Mouse (Mus musculus): ENCODE measurements around the gene Spon1. TPM values are rescaled to one million over a fixed set of nuclear protein-coding genes. Genes with fewer than 3 reads are reported as not detected.

Spon1 gene
- polyA plus RNA-seq, 1 experiment from 2014 or later = 13.9 TPM

DNA sequence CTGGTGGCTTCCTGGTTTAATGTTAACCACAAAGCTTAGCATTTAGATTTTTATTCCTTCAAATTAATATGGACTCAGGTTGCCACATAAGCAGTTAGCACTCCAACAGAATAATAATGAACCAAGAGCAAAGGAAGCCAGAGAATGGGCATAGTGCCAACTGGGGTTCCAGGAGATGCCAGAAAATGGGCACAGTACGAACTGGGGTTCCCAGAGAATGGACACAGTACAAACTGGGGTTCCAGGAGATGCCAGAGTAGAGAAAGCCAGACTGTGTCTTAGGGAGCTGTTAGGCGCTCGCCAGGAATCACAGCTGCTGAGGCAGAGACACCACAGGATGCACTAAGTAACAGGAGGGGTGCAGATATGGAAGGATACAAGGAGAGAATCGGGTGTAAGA is 271.4 kb downstream of the Spon1 start:
- Histone ChIP-seq H3K9ac (ENCODE audit: low read length) (no peak overlapping the region), H3K4me3 (ENCODE audit: low read length) (no peak overlapping the region), H3K27me3 (ENCODE audit: control insufficient read depth, insufficient read depth, low read depth, low read length) (no peaks in the 10 kb centered on the region), H3K9me3 (ENCODE audit: control insufficient read depth, low read length) (no peaks in the 10 kb centered on the region), H3K36me3 (ENCODE audit: control insufficient read depth, insufficient read depth, low read length) (no peaks in the 10 kb centered on the region; the same call in 1 of the 2 replicates), H3K27ac (ENCODE audit: low read length) (no peak overlapping the region), H3K4me2 (ENCODE audit: low read depth, low read length) (no peak overlapping the region), H3K4me1 (replicated peaks; ENCODE audit: control insufficient read depth, insufficient read depth, low read length) (no peaks in the 10 kb centered on the region)
- WGBS = 72% methylated on average over 4 of the region's 4 CpGs
- no peak for ATAC-seq (ENCODE audit: low read depth)

DNA sequence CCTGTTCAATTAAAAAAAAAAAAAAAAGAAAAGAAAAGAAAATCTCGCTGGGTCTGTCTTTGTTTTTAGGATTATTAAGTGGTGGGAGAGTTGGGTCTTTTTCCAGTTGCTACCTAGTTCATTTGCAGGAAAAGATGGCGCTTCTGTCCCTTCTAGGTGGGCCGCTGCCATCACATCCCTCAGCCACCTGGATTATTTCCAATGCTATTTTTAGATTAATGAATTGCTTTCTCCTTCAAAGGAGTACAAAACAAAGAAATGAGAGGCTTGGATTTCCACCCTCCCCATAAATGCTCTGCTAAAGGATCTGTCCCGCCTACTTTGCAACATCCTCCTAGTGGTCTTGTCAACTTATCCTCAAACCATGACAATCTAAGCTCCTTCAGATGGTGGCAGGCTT is 275.6 kb downstream of the Spon1 start:
- Histone ChIP-seq H3K4me1 (replicated peaks; ENCODE audit: control insufficient read depth, insufficient read depth, low read length) (peaks cover 10% of the 10 kb centered on the region), H3K9ac (ENCODE audit: low read length) (no peak overlapping the region), H3K4me2 (ENCODE audit: low read depth, low read length) (no peak overlapping the region), H3K27ac (ENCODE audit: low read length) (no peak overlapping the region), H3K4me3 (ENCODE audit: low read length) (no peak overlapping the region), H3K27me3 (ENCODE audit: control insufficient read depth, insufficient read depth, low read depth, low read length) (no peaks in the 10 kb centered on the region), H3K36me3 (ENCODE audit: control insufficient read depth, insufficient read depth, low read length) (no peaks in the 10 kb centered on the region; the same call in none of the 2 replicates), H3K9me3 (ENCODE audit: control insufficient read depth, low read length) (no peaks in the 10 kb centered on the region)
- WGBS = 81% methylated on average over 4 of the region's 4 CpGs
- no peak for ATAC-seq (ENCODE audit: low read depth)

DNA sequence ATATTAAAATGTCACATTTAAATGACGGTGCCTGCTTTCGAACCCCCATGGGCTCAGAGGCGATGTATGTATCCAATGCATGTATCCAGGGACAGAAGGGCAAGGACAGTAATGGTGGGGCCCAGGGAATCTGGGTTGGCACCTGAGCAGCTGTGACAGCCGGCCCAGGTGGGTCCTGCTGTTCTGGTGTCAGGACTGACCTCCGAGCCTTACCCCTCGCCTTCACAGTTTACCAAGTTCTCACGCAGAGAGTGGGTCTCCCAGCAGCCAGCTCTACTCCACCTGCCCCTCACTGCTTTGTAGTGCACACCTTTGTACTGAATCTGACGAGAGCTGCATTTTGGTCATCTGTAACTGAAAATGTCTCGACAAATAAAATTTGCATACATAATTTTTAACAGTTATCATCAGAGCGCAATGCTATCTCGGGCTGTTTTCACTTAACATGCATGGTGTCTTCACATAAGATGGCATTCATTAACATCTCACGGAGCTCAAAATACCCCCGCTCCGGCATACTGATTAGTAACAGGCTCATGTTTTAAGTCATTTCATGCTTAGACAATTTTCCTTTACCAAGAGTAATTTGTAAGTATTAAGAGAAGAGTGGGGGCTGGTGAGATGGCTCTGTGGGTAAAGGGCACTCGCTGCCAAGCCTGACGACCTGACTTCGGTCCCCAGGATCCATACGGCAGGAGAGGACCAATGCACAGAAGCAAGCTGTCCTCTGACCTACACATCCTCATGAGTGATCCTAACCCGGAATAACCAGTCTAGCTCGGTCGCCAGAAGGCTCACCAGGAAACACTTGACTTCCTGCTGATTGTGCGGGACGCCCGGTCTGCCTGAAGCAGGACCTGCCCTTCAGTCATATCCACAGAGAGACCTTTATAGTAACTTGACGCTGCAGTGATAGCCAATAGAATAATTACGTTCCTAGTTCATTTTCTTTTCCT is 277.5 kb downstream of the Spon1 start:
- Histone ChIP-seq H3K4me1 (replicated peaks; ENCODE audit: control insufficient read depth, insufficient read depth, low read length) (peaks cover 10% of the 10 kb centered on the region), H3K9ac (ENCODE audit: low read length) (no peak overlapping the region), H3K4me2 (ENCODE audit: low read depth, low read length) (no peak overlapping the region), H3K27me3 (ENCODE audit: control insufficient read depth, insufficient read depth, low read depth, low read length) (no peaks in the 10 kb centered on the region), H3K9me3 (ENCODE audit: control insufficient read depth, low read length) (no peaks in the 10 kb centered on the region), H3K27ac (ENCODE audit: low read length) (no peak overlapping the region), H3K4me3 (ENCODE audit: low read length) (no peak overlapping the region), H3K36me3 (ENCODE audit: control insufficient read depth, insufficient read depth, low read length) (no peaks in the 10 kb centered on the region; the same call in none of the 2 replicates)
- ATAC-seq (ENCODE audit: low read depth) = peak; percentile 72
- 69% methylated on average over 26 of the region's 26 CpGs for WGBS

DNA sequence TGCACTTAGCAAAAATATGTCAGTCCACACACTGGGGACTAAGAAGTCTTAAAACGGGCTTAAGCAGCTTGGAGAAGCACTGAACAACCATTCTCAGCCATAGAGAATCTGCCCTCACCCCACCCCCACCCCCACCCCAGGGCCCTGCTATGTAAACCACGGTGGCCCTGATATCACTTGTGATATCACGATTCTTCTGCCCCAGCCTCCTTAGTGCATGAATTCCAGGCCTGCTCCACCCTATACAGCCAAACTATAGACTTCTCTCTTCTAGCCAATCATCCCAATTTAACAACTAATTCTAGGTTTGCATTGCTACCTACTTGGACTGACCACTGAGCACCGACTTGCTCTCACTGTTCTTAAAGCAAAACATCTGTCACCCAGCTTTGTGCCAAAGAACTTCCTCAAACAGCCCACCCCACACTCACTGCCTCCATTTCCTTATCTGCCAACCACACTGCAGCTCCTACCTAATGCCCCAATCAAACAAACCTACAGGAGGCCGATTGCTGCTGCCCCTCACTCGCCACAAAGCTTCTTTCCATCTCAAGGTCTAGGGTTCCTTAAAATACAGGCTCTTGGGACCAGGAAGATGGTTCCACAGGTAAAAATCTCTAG is 278.2 kb downstream of the Spon1 start:
- WGBS = 42% methylated on average over 6 of the region's 6 CpGs
- ATAC-seq (ENCODE audit: low read depth) = 0 out of 2 replicates have a peak, but pooled peaks have one; percentile 5
- Histone ChIP-seq H3K4me3 (ENCODE audit: low read length) (no peak overlapping the region), H3K27ac (ENCODE audit: low read length) (no peak overlapping the region), H3K36me3 (ENCODE audit: control insufficient read depth, insufficient read depth, low read length) (no peaks in the 10 kb centered on the region; the same call in none of the 2 replicates), H3K27me3 (ENCODE audit: control insufficient read depth, insufficient read depth, low read depth, low read length) (no peaks in the 10 kb centered on the region), H3K9me3 (ENCODE audit: control insufficient read depth, low read length) (no peaks in the 10 kb centered on the region), H3K4me1 (replicated peaks; ENCODE audit: control insufficient read depth, insufficient read depth, low read length) (peaks cover 10% of the 10 kb centered on the region), H3K4me2 (ENCODE audit: low read depth, low read length) (no peak overlapping the region), H3K9ac (ENCODE audit: low read length) (no peak overlapping the region)

DNA sequence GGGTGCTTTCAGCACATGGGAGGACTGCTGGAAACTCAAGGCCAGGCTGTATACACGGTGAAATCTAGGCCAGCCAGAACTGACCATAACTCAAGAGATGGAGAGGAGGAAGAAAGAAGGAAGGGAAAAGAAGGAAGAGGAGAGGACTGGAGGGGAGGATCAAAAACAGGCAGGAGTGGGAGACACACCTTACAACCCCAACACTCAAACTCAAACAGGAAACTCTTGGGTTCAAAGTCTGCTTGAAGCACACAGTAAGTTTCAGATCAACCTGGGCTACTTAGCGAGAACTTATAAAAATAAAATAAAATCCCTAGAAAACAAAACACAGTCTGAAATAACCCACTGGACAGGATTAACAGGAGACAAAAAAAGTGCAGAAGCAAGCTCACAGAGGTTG is 280.0 kb downstream of the Spon1 start:
- H3K27me3 ChIP-seq (ENCODE audit: control insufficient read depth, insufficient read depth, low read depth, low read length) = no peaks in the 10 kb centered on the region
- no peak for ATAC-seq (ENCODE audit: low read depth)
- H3K9ac ChIP-seq (ENCODE audit: low read length) = no peak overlapping the region
- 70% methylated on average over 2 of the region's 2 CpGs for WGBS
- H3K9me3 ChIP-seq (ENCODE audit: control insufficient read depth, low read length) = no peaks in the 10 kb centered on the region
- peaks cover 10% of the 10 kb centered on the region for H3K4me1 ChIP-seq (replicated peaks; ENCODE audit: control insufficient read depth, insufficient read depth, low read length)
- H3K4me2 ChIP-seq (ENCODE audit: low read depth, low read length) = no peak overlapping the region
- H3K27ac ChIP-seq (ENCODE audit: low read length) = no peak overlapping the region
- no peak overlapping the region for H3K4me3 ChIP-seq (ENCODE audit: low read length)
- H3K36me3 ChIP-seq (ENCODE audit: control insufficient read depth, insufficient read depth, low read length) = no peaks in the 10 kb centered on the region; the same call in none of the 2 replicates

DNA sequence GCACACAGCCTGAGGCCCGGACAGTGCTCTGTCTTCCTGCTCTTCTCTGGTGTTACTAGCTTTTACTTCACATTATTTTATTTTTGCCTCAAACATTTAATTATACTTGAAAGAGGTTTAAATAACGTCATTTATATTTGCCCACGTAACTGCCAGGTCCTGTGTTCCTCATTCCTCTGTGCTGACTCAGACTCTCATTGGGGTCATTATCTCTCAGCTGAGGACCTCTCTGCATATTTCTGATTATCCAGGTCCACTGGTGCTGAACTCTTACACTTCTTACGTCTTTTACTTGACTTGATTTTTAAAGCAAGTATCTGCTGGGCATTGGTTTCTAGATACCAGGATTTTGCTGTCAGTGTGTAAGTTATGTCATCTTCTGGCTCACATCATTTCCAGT is 287.9 kb downstream of the Spon1 start:
- 44% methylated on average over 4 of the region's 4 CpGs for WGBS
- H3K9ac ChIP-seq (ENCODE audit: low read length) = no peak overlapping the region
- H3K4me3 ChIP-seq (ENCODE audit: low read length) = no peak overlapping the region
- H3K36me3 ChIP-seq (ENCODE audit: control insufficient read depth, insufficient read depth, low read length) = no peaks in the 10 kb centered on the region; the same call in none of the 2 replicates
- no peak overlapping the region for H3K27ac ChIP-seq (ENCODE audit: low read length)
- ATAC-seq (ENCODE audit: low read depth) = peak; percentile 50; the same call in 1 of the 2 replicates
- no peaks in the 10 kb centered on the region for H3K9me3 ChIP-seq (ENCODE audit: control insufficient read depth, low read length)
- H3K4me2 ChIP-seq (ENCODE audit: low read depth, low read length) = no peak overlapping the region
- H3K4me1 ChIP-seq (replicated peaks; ENCODE audit: control insufficient read depth, insufficient read depth, low read length) = peaks cover 10% of the 10 kb centered on the region; the same call in 1 of the 2 replicates
- no peaks in the 10 kb centered on the region for H3K27me3 ChIP-seq (ENCODE audit: control insufficient read depth, insufficient read depth, low read depth, low read length)

DNA sequence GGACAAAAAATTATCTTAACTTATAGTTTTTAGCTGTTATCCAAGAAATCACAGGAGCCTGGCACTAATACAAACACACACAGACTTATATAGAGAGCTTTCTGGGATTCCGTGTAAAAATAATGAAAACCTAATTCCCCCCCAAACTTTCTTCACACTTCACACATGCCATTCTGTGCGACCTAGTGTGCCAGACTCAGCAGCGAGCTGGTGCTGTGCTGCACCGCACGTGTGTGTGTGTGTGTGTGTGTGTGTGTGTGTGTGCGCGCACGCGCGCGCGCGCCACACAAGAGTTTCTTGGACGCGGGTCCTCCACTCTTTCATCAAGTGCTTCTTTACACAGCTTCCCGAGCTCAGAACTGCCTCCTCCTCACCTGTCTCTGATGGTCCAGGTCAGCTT is 292.4 kb downstream of the Spon1 start:
- WGBS = 84% methylated on average over 16 of the region's 16 CpGs
- Histone ChIP-seq H3K9me3 (ENCODE audit: control insufficient read depth, low read length) (no peaks in the 10 kb centered on the region), H3K4me2 (ENCODE audit: low read depth, low read length) (no peak overlapping the region), H3K9ac (ENCODE audit: low read length) (no peak overlapping the region), H3K27ac (ENCODE audit: low read length) (no peak overlapping the region), H3K4me1 (replicated peaks; ENCODE audit: control insufficient read depth, insufficient read depth, low read length) (peaks cover 9% of the 10 kb centered on the region; the same call in 1 of the 2 replicates), H3K36me3 (ENCODE audit: control insufficient read depth, insufficient read depth, low read length) (no peaks in the 10 kb centered on the region; the same call in none of the 2 replicates), H3K27me3 (ENCODE audit: control insufficient read depth, insufficient read depth, low read depth, low read length) (no peaks in the 10 kb centered on the region), H3K4me3 (ENCODE audit: low read length) (no peak overlapping the region)
- no peak for ATAC-seq (ENCODE audit: low read depth)

DNA sequence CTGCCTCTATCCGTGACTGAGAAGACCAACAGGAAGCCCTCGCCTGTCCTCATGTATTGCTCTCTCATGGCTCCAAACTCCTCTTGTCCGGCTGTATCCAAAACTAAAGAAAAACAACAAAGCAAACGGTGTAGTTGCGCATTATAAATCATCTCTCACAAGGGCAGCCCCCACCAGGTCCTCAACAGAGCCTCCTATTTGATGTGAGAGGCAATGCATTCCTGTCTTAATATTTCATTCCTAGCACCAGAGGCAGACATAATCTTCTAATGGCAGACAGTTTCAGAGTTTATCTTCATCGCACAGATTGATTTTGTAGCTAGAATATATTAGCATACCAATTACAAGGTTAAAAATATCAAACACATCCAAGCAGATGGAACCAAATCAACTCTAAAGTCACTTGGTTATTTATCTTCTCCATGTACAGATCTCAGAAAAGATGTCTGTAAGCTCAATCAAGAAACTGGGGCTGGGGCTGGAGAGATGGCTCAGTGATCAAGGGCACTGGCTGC is 293.2 kb downstream of the Spon1 start:
- Histone ChIP-seq H3K27me3 (ENCODE audit: control insufficient read depth, insufficient read depth, low read depth, low read length) (no peaks in the 10 kb centered on the region), H3K4me3 (ENCODE audit: low read length) (no peak overlapping the region), H3K36me3 (ENCODE audit: control insufficient read depth, insufficient read depth, low read length) (no peaks in the 10 kb centered on the region; the same call in none of the 2 replicates), H3K4me1 (replicated peaks; ENCODE audit: control insufficient read depth, insufficient read depth, low read length) (peaks cover 6% of the 10 kb centered on the region), H3K27ac (ENCODE audit: low read length) (no peak overlapping the region), H3K9ac (ENCODE audit: low read length) (no peak overlapping the region), H3K4me2 (ENCODE audit: low read depth, low read length) (no peak overlapping the region), H3K9me3 (ENCODE audit: control insufficient read depth, low read length) (no peaks in the 10 kb centered on the region)
- no peak for ATAC-seq (ENCODE audit: low read depth)
- WGBS = 72% methylated on average over 6 of the region's 6 CpGs

DNA sequence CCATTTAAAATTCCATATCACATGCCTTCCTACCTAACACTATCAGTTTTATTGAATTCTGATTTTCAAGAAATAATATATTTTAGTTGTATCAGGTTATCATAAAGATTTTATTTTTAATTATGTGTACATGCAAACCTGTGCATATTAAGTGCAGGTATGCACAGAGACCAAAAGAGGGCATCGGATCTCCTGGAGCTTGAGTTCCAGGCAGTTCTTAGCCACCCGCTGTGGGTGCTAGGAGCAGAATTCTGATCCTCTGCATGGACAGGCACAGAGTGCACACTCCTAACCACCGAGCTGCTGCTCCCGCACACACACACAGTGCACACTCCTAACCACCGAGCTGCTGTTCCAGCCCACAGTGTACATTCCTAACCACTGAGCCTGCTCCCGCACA is 294.6 kb downstream of the Spon1 start:
- Histone ChIP-seq H3K4me3 (ENCODE audit: low read length) (no peak overlapping the region), H3K4me2 (ENCODE audit: low read depth, low read length) (no peak overlapping the region), H3K36me3 (ENCODE audit: control insufficient read depth, insufficient read depth, low read length) (no peaks in the 10 kb centered on the region; the same call in none of the 2 replicates), H3K9ac (ENCODE audit: low read length) (no peak overlapping the region), H3K4me1 (replicated peaks; ENCODE audit: control insufficient read depth, insufficient read depth, low read length) (peaks cover 11% of the 10 kb centered on the region), H3K27ac (ENCODE audit: low read length) (no peak overlapping the region), H3K9me3 (ENCODE audit: control insufficient read depth, low read length) (no peaks in the 10 kb centered on the region), H3K27me3 (ENCODE audit: control insufficient read depth, insufficient read depth, low read depth, low read length) (no peaks in the 10 kb centered on the region)
- WGBS = 89% methylated on average over 6 of the region's 6 CpGs
- ATAC-seq (ENCODE audit: low read depth) = no peak
